Mouse (Mus musculus) embryo, embryonic 11.5 days (tissue): Measurements from ENCODE around the gene Nup37.

Experiments used
- DNase-seq: peaks from one replicate; pipeline ENCODE4 v3.0.0-alpha.2; 2012; ENCODE audit warnings: low read depth, low spot score

The Nup37 gene

GRCm38 (mm10) chr10:88227962-88228361 is 81.2 kb downstream of the Nup37 start:
- DNase-seq = no peak
